Mouse (Mus musculus) lung, postnatal 0 days (tissue): ENCODE measurements at regions not wholly inside any gene's neighbourhood (a gene's known extent, or its start where the extent isn't known, plus 50 kb on each side); places are given as distances from the start of the nearest gene placed in this dataset.

Source experiments
- CTCF ChIP-seq: IDR thresholded peaks from 2 replicates; pipeline ENCODE4 v1.5.1; 2016; ENCODE audit warnings: antibody characterized with exemption, mild to moderate bottlenecking
- EP300 ChIP-seq: IDR thresholded peaks from 2 replicates; pipeline ENCODE4 v1.6.1; 2016; ENCODE audit warnings: antibody characterized with exemption, mild to moderate bottlenecking, control low read depth

GRCm38 (mm10) chr17:45964031-45964430, 68.1 kb downstream of the Vegfa start:
- TF ChIP-seq CTCF (peak; percentile 31), EP300 (peak; percentile 54; the same call in 1 of the 2 replicates)
